In genomic region chr5:123683043-123683376, GRCm38 (mm10) we compare ENCODE assay signal across 8 mouse cellular contexts. TPM values are rescaled to one million over a fixed set of nuclear protein-coding genes. Genes with fewer than 3 reads are reported as not detected.
DNase-seq lines count a peak whose midpoint lies in the region; ATAC-seq lines count a peak whose summit lies in the region.

No protein-coding gene starts in this region.

- H3K4me1 ChIP-seq in liver, embryonic 12.5 days = peaks cover 34% of the 10 kb centered on the region

- peak overlapping the region; percentile 76 for H3K4me3 ChIP-seq in liver, embryonic 12.5 days

- peak overlapping the region; percentile 92 for H3K9ac ChIP-seq in liver, embryonic 12.5 days

- no peaks in the 10 kb centered on the region for H3K9me3 ChIP-seq in liver, embryonic 12.5 days (replicated peaks)

- H3K36me3 ChIP-seq in liver, embryonic 12.5 days = no peaks in the 10 kb centered on the region

- H3K27me3 ChIP-seq in liver, embryonic 12.5 days (replicated peaks) = peaks cover 22% of the 10 kb centered on the region

- H3K27ac ChIP-seq in liver, embryonic 12.5 days = no peak overlapping the region; the same call in 1 of the 2 replicates

- peak; percentile 55 to 60 for DNase-seq in adrenal gland, postnatal 36 days
- no peak for DNase-seq in adrenal gland, adult 8-10 months
- peak; percentile 33 for DNase-seq in testis, postnatal 14 days (ENCODE audit: low spot score)
- no peak for DNase-seq in testis, postnatal 10 days (ENCODE audit: low spot score)
- DNase-seq in heart, postnatal 4 days = peak; percentile 49
- peak; percentile 23 for DNase-seq in naive thymus-derived CD4-positive, alpha-beta T cell, adult 2 months (ENCODE audit: low read depth)
- no peak for DNase-seq in frontal cortex, postnatal 14 days (ENCODE audit: low spot score in 2 of 2)

- ATAC-seq in liver, embryonic 12.5 days = 0 out of 2 replicates have a peak, but pooled peaks have one; percentile 8

- H3K4me2 ChIP-seq in liver, embryonic 12.5 days = peak overlapping the region; percentile 99

- 6% methylated on average over 6 of the region's 6 CpGs for WGBS in liver, embryonic 12.5 days (ENCODE audit: insufficient replicate concordance)

RNA-seq across cellular contexts. Expression of gene Clip1, which starts 1.4 kb away (rescaled TPM):
- 10 to 100 TPM; 70.7 to 75.3 TPM for total RNA-seq in adrenal gland, postnatal 36 days (2021)
- total RNA-seq in adrenal gland, adult 8-10 months (2022) = 100 to 1,000 TPM in 2 of 4 experiments, 10 to 100 TPM in 2; 77.6 to 145 (median 103) TPM
- total RNA-seq in heart, postnatal 4 days (2021) = 100 to 1,000 TPM; 108 to 117 TPM
- 17.6 and 20.4 TPM in 2 replicates for polyA plus RNA-seq in liver, embryonic 12.5 days (2016; fragmentation: Nextera tagmentation; extraction: Ambion mirVana)

RNA-seq across cellular contexts. Expression of gene Zcchc8, which starts 37.9 kb away (rescaled TPM):
- total RNA-seq in adrenal gland, postnatal 36 days (2021) = 10 to 100 TPM; 37.1 to 44.4 TPM
- total RNA-seq in adrenal gland, adult 8-10 months (2022) = 10 to 100 TPM; 42.1 to 54.0 (median 45.7) TPM
- 10 to 100 TPM; 53.1 to 57.6 TPM for total RNA-seq in heart, postnatal 4 days (2021)
- polyA plus RNA-seq in liver, embryonic 12.5 days (2016; fragmentation: Nextera tagmentation; extraction: Ambion mirVana) = 49.6 and 51.9 TPM in 2 replicates

Comparison
In these comparisons a context has a peak if more than half of its experiments do, and no peak if none do; other contexts are left out.
1. DNase-seq: peak in adrenal gland, postnatal 36 days (2 of 2), testis, postnatal 14 days (single experiment), heart, postnatal 4 days (single experiment) and naive thymus-derived CD4-positive, alpha-beta T cell, adult 2 months (single experiment); none in adrenal gland, adult 8-10 months (single experiment), testis, postnatal 10 days (single experiment) and frontal cortex, postnatal 14 days (0 of 2).